Mouse (Mus musculus): ENCODE measurements around the gene Tcn2. TPM values are rescaled to one million over a fixed set of nuclear protein-coding genes. Genes with fewer than 3 reads are reported as not detected.
A peak's percentile ranks its signal among the peaks of the same experiment; 100 is the strongest.

The Tcn2 gene
- polyA plus RNA-seq, 1 experiment, result 33.7 TPM

DNA sequence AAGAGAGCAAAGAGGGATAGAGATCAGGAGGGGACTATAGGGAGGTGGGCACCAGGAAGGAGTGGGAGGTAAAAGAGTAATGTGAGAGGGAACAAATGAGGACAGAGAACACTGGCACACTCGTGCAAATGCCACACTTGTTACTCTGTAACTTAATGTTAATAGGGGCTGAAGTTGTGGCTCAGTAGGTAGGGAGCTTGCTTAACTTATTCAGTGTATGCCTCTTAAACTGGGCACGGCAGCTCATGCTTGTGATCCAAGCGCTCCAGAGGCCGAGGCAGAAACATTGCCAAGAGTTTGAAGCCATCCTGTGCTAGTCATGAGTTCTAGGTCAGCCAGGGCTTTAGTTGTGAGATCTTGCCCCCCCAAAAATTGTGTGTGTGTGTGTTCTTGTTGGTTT is 3.2 kb upstream of the Tcn2 start:
- no peak overlapping the region for H3K4me3 ChIP-seq (ENCODE audit: insufficient read depth, low read length)
- TF ChIP-seq CTCF (IDR thresholded peaks at IDR 0.05; ENCODE audit: extremely low read depth, insufficient read depth, low read length) (no peak), POLR2A (IDR thresholded peaks at IDR 0.05; ENCODE audit: extremely low read depth, insufficient read depth, low read length) (no peak)
- H3K27ac ChIP-seq (ENCODE audit: insufficient read depth, low read length), result no peak overlapping the region
- H3K4me1 ChIP-seq (ENCODE audit: control insufficient read depth, insufficient read depth, low read length), result no peaks in the 10 kb centered on the region

DNA sequence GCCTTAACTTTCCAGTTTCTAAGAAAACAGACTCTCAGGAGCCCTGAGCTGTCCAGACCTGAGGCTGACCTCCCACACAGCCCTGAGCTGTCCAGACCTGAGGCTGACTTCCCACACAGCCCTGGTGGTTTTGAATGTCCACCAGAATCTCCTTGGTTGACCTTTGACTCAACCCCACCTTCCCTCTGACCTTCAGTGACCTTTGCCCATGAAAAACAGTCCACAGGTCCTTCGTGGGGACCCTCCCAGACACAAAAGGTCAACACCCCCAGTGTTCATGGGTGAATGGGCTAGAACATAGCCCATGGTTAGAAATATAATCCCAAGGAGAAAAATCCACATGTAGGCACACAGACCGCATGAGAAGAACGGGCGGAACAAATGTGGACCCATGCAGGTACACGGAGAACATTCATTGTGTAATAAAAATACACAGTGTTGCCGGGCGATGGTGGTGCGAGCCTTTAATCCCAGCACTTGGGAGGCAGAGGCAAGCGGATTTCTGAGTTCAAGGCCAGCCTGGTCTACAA is 1.9 kb upstream of the Tcn2 start:
- H3K27ac ChIP-seq (ENCODE audit: insufficient read depth, low read length), result no peak overlapping the region
- TF ChIP-seq POLR2A (IDR thresholded peaks at IDR 0.05; ENCODE audit: extremely low read depth, insufficient read depth, low read length) (no peak), CTCF (IDR thresholded peaks at IDR 0.05; ENCODE audit: extremely low read depth, insufficient read depth, low read length) (no peak)
- no peaks in the 10 kb centered on the region for H3K4me1 ChIP-seq (ENCODE audit: control insufficient read depth, insufficient read depth, low read length)
- H3K4me3 ChIP-seq (ENCODE audit: insufficient read depth, low read length), result no peak overlapping the region

DNA sequence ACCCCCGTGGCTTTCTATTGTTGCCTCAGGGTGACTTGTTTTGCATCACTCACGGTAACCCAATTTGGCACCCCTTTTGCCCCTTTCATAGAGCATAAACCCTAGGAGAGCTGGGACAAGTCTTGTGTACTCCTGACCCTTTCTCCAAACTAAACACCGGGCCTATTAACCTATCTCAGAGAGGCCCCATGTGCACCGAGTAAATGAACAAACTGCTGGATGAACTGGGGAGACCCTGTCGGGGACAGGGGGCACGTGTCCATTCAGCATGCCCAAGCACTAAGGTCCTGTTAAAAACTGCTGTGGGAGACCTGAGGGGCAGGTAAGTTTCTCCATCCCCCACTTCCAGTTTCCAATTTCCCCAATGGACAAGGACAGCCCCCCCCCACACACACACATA is 1.0 kb downstream of the Tcn2 start:
- TF ChIP-seq CTCF (IDR thresholded peaks at IDR 0.05; ENCODE audit: extremely low read depth, insufficient read depth, low read length), result no peak
- no peak for TF ChIP-seq POLR2A (IDR thresholded peaks at IDR 0.05; ENCODE audit: extremely low read depth, insufficient read depth, low read length)
- H3K4me3 ChIP-seq (ENCODE audit: insufficient read depth, low read length), result no peak overlapping the region; the same call in 1 of the 2 replicates
- no peak overlapping the region for H3K27ac ChIP-seq (ENCODE audit: insufficient read depth, low read length)
- no peaks in the 10 kb centered on the region for H3K4me1 ChIP-seq (ENCODE audit: control insufficient read depth, insufficient read depth, low read length)

- Histone ChIP-seq H3K27ac (ENCODE audit: insufficient read depth, low read length) (no peak overlapping the region), H3K4me1 (ENCODE audit: control insufficient read depth, insufficient read depth, low read length) (no peaks in the 10 kb centered on the region), H3K4me3 (ENCODE audit: insufficient read depth, low read length) (no peak overlapping the region)
- no peak for TF ChIP-seq POLR2A (IDR thresholded peaks at IDR 0.05; ENCODE audit: extremely low read depth, insufficient read depth, low read length)
- no peak for TF ChIP-seq CTCF (IDR thresholded peaks at IDR 0.05; ENCODE audit: extremely low read depth, insufficient read depth, low read length)
Observed at GRCm38 (mm10) chr11:3930019-3930418, 1.9 kb downstream of the Tcn2 start.

DNA sequence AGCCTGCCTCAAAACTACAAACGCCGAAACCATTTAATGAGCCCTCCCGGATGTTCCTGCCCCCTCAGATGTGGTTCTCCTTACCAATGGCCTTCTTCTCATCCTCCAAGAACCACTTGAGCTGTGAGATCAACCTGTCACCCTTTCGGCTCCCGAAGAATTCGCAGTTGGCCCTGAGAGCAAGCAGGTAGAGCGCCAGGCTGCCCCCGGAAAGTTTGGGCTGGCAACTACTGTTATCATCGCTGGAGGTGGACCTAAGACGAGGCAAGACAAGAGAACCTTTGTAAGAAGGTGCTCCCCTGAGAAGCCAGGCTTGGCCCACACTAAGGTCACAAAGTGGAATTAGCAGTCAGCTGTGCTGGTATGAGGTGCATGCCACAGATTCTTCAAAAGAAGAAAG is 6.0 kb downstream of the Tcn2 start:
- H3K4me1 ChIP-seq (ENCODE audit: control insufficient read depth, insufficient read depth, low read length), result no peaks in the 10 kb centered on the region
- TF ChIP-seq POLR2A (IDR thresholded peaks at IDR 0.05; ENCODE audit: extremely low read depth, insufficient read depth, low read length) (no peak), CTCF (IDR thresholded peaks at IDR 0.05; ENCODE audit: extremely low read depth, insufficient read depth, low read length) (no peak)
- no peak overlapping the region for H3K27ac ChIP-seq (ENCODE audit: insufficient read depth, low read length)
- no peak overlapping the region for H3K4me3 ChIP-seq (ENCODE audit: insufficient read depth, low read length)

DNA sequence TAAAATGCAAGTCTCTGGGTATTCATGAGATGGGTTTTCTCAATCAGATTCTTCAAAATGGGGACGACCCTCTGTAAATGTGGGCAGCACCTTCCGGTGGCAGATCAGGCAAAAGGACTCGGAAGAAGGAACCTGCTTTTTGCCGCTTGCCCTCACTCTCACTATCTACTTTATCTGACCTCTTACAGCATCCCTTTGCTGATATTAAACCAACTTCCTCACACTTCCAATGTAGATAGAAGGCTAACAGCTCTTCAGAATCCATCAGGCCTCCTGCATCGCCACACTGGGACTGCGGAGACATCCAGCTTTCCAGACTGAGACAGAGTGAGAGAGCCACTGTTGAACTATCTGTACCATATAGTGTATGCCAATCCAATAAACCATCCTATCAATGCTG is 9.2 kb downstream of the Tcn2 start:
- TF ChIP-seq CTCF (IDR thresholded peaks at IDR 0.05; ENCODE audit: extremely low read depth, insufficient read depth, low read length) (no peak), POLR2A (IDR thresholded peaks at IDR 0.05; ENCODE audit: extremely low read depth, insufficient read depth, low read length) (no peak)
- no peak overlapping the region for H3K4me3 ChIP-seq (ENCODE audit: insufficient read depth, low read length)
- H3K4me1 ChIP-seq (ENCODE audit: control insufficient read depth, insufficient read depth, low read length), result no peaks in the 10 kb centered on the region
- H3K27ac ChIP-seq (ENCODE audit: insufficient read depth, low read length), result no peak overlapping the region

DNA sequence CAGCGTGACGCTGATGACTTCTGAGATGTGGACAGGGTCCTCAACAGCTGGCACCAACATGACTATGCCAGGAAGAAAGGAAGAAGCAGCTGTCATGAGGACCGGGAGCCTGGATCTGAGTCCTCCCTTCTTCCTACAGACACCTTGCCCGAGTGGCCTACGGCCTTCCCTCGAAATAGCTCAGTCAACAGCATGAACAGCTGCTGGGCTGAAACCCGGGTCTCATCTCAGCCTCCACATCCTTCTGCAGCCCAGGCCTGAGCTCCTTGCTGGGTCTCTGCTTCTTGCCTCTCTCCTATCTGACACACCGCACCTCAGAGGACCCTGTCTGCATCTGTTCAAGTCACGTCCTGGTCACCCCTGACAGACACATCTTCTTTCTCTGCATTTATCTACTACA is 9.8 kb downstream of the Tcn2 start:
- Histone ChIP-seq H3K4me3 (ENCODE audit: insufficient read depth, low read length) (no peak overlapping the region), H3K4me1 (ENCODE audit: control insufficient read depth, insufficient read depth, low read length) (no peaks in the 10 kb centered on the region), H3K27ac (ENCODE audit: insufficient read depth, low read length) (no peak overlapping the region)
- TF ChIP-seq CTCF (IDR thresholded peaks at IDR 0.05; ENCODE audit: extremely low read depth, insufficient read depth, low read length) (no peak), POLR2A (IDR thresholded peaks at IDR 0.05; ENCODE audit: extremely low read depth, insufficient read depth, low read length) (no peak)

DNA sequence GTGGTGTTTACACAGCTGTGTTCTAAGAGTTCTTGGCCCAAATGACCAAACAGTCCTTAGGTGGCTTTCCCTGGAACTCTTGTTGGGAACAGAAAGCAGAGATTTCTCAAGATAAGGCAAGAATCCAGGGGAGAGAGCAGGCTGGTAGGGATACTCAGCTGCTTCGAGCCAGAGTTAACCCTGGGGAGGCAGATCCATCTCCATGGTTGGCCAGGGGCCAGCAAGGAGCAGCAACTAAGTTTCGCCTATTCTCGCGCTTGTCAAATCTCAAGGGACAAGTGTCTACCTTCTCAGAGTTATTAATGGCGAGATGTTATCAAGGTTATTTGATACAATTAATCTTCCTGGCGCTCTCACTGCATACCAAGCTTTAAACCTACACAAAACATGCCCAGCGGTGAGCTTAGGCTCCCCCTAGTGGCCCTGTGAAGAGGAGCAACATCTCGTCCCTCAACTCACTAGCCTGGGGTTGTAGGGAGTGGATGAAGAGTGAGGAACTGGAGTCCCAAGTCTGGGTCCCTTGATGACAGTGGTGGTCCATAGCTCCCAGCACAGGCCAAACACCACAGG is 10.6 kb downstream of the Tcn2 start:
- Histone ChIP-seq H3K4me3 (ENCODE audit: insufficient read depth, low read length) (no peak overlapping the region), H3K27ac (ENCODE audit: insufficient read depth, low read length) (no peak overlapping the region), H3K4me1 (ENCODE audit: control insufficient read depth, insufficient read depth, low read length) (no peaks in the 10 kb centered on the region)
- TF ChIP-seq POLR2A (IDR thresholded peaks at IDR 0.05; ENCODE audit: extremely low read depth, insufficient read depth, low read length), result no peak
- TF ChIP-seq CTCF (IDR thresholded peaks at IDR 0.05; ENCODE audit: extremely low read depth, insufficient read depth, low read length), result peak; percentile 92

- no peak overlapping the region for H3K4me3 ChIP-seq (ENCODE audit: insufficient read depth, low read length)
- H3K4me1 ChIP-seq (ENCODE audit: control insufficient read depth, insufficient read depth, low read length), result no peaks in the 10 kb centered on the region
- TF ChIP-seq CTCF (IDR thresholded peaks at IDR 0.05; ENCODE audit: extremely low read depth, insufficient read depth, low read length), result no peak
- no peak for TF ChIP-seq POLR2A (IDR thresholded peaks at IDR 0.05; ENCODE audit: extremely low read depth, insufficient read depth, low read length)
- no peak overlapping the region for H3K27ac ChIP-seq (ENCODE audit: insufficient read depth, low read length)
Observed at GRCm38 (mm10) chr11:3920476-3920875, 11.5 kb downstream of the Tcn2 start.

DNA sequence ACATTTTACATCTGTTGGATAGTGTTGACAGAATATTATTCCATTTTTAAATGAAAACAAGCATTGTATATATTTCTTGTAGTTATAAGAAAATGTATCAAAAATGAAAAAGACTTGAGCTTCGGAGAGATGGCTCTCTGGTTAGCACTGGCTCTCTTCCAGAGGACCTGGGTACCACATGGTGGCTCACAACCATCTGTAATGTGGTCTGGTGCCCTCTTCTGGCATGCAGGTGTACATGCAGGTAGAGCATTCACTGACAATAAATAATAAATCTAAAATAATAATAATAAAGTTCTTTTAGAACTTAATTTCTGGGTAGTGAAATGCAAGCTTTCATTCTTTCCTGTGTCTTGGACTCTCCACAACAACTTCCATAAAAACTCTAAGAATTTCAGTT is 13.2 kb downstream of the Tcn2 start:
- H3K27ac ChIP-seq (ENCODE audit: insufficient read depth, low read length), result no peak overlapping the region
- H3K4me3 ChIP-seq (ENCODE audit: insufficient read depth, low read length), result no peak overlapping the region
- no peaks in the 10 kb centered on the region for H3K4me1 ChIP-seq (ENCODE audit: control insufficient read depth, insufficient read depth, low read length)
- TF ChIP-seq POLR2A (IDR thresholded peaks at IDR 0.05; ENCODE audit: extremely low read depth, insufficient read depth, low read length) (no peak), CTCF (IDR thresholded peaks at IDR 0.05; ENCODE audit: extremely low read depth, insufficient read depth, low read length) (0 out of 2 replicates have a peak, but pooled peaks have one; percentile 15)
